Mouse (Mus musculus): ENCODE data around the gene Pla2r1.

Gene Pla2r1

GRCm38 (mm10) chr2:60552902-60553682, at the start of gene Pla2r1:
Pla2r1 (minus strand) TSS chr2:60553308.
- DNase-seq (ENCODE audit: low spot score in 2 of 2): peak; percentile 21 to 27

- no peak for DNase-seq (ENCODE audit: low spot score in 2 of 2)
These were observed 48.2 kb upstream of the Pla2r1 start for GRCm38 (mm10) chr2:60601326-60601725.

GRCm38 (mm10) chr2:60600863-60601262, 47.8 kb upstream of the Pla2r1 start:
- no peak for DNase-seq (ENCODE audit: low spot score in 2 of 2)

- no peak for DNase-seq (ENCODE audit: low spot score in 2 of 2)
These were observed 30.3 kb upstream of the Pla2r1 start for GRCm38 (mm10) chr2:60583416-60583815.

- DNase-seq (ENCODE audit: low spot score in 2 of 2): no peak
These were observed 1.5 kb upstream of the Pla2r1 start for GRCm38 (mm10) chr2:60554561-60554960.

GRCm38 (mm10) chr2:60552177-60552901, 769 bp downstream of the Pla2r1 start:
- DNase-seq (ENCODE audit: low spot score in 2 of 2): no peak

GRCm38 (mm10) chr2:60551673-60552072, 1.4 kb downstream of the Pla2r1 start:
- no peak for DNase-seq (ENCODE audit: low spot score in 2 of 2)

- no peak for DNase-seq (ENCODE audit: low spot score in 2 of 2)
These were observed 2.6 kb downstream of the Pla2r1 start for GRCm38 (mm10) chr2:60550521-60550920.

- no peak for DNase-seq (ENCODE audit: low spot score in 2 of 2)
These were observed 3.3 kb downstream of the Pla2r1 start for GRCm38 (mm10) chr2:60549851-60550250.

GRCm38 (mm10) chr2:60546082-60546481, 7.0 kb downstream of the Pla2r1 start:
- no peak for DNase-seq (ENCODE audit: low spot score in 2 of 2)

GRCm38 (mm10) chr2:60544006-60544405, 9.1 kb downstream of the Pla2r1 start:
- DNase-seq (ENCODE audit: low spot score in 2 of 2): no peak

- DNase-seq (ENCODE audit: low spot score in 2 of 2): no peak
These were observed 11.4 kb downstream of the Pla2r1 start for GRCm38 (mm10) chr2:60541745-60542144.

- no peak for DNase-seq (ENCODE audit: low spot score in 2 of 2)
These were observed 12.8 kb downstream of the Pla2r1 start for GRCm38 (mm10) chr2:60540346-60540745.

GRCm38 (mm10) chr2:60538710-60539109, 14.4 kb downstream of the Pla2r1 start:
- DNase-seq (ENCODE audit: low spot score in 2 of 2): no peak

GRCm38 (mm10) chr2:60538274-60538673, 14.8 kb downstream of the Pla2r1 start:
- DNase-seq (ENCODE audit: low spot score in 2 of 2): no peak

- no peak for DNase-seq (ENCODE audit: low spot score in 2 of 2)
These were observed 18.4 kb downstream of the Pla2r1 start for GRCm38 (mm10) chr2:60534755-60535154.

- no peak for DNase-seq (ENCODE audit: low spot score in 2 of 2)
These were observed 20.1 kb downstream of the Pla2r1 start for GRCm38 (mm10) chr2:60533026-60533425.

- no peak for DNase-seq (ENCODE audit: low spot score in 2 of 2)
These were observed 20.6 kb downstream of the Pla2r1 start for GRCm38 (mm10) chr2:60532495-60532894.

- no peak for DNase-seq (ENCODE audit: low spot score in 2 of 2)
These were observed 37.3 kb downstream of the Pla2r1 start for GRCm38 (mm10) chr2:60515817-60516216.

GRCm38 (mm10) chr2:60514863-60515262, 38.2 kb downstream of the Pla2r1 start:
- DNase-seq (ENCODE audit: low spot score in 2 of 2): no peak

- no peak for DNase-seq (ENCODE audit: low spot score in 2 of 2)
These were observed 42.4 kb downstream of the Pla2r1 start for GRCm38 (mm10) chr2:60510718-60511117.

- no peak for DNase-seq (ENCODE audit: low spot score in 2 of 2)
These were observed 48.0 kb downstream of the Pla2r1 start for GRCm38 (mm10) chr2:60505145-60505544.

- no peak for DNase-seq (ENCODE audit: low spot score in 2 of 2)
These were observed 48.4 kb downstream of the Pla2r1 start for GRCm38 (mm10) chr2:60504718-60505117.

Measured in cerebellum, postnatal 4 days (tissue).